Mouse (Mus musculus): ENCODE data around the gene Pgrmc1.

DNA sequence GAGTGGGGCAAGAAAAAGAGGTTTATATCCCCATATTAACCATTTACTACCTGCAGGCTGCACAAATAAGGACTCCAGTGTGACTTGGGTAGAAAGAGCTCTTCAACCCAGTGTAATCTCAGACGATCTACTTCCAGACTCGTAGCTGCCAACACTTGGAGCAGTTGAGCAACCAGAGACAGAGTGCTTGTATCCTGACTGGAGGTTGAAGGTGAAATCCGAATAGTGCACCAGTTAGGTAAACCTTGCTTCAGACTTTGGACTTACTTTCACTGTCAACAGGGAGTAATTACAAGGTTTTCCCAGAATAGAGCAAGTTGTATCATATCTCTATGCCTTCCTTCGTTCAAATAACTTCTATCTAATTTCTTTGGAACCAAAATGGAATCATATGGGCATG is 6.5 kb upstream of the Pgrmc1 start:
- TF ChIP-seq GATA1 (IDR thresholded peaks at IDR 0.05; ENCODE audit: low read length): no peak
- TF ChIP-seq TAL1 (IDR thresholded peaks at IDR 0.05; ENCODE audit: low read length): no peak

Measured in erythroblast, embryonic 14.5 days (primary cell).